Comparison of ENCODE assay signal across 13 mouse cellular contexts in the genomic region with DNA sequence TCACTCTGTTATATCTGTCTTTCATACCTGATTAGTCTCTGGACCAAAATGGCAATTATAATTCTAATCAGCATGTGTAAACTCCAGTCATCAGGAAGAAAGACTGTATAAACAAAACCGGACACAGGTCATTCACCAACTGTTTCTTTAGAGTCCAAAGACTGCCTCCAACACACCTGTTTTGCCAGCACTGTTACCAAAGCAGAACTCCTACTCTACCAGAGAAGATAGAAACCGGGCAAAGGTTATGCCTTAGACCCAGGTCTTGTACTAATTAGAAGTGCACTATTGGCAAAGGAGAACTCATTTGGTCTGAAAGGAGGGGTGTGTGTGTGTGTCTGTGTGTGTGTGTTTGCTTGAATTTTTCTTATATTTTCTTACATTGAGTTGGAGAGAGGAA.
"Had no signal": no experiment of that assay in that cellular context is flagged by ENCODE, and none has a peak within 500 bp of the region (broad histone marks: within the 10 kb centered on the region; RNA-seq: fewer than 3 reads in every experiment).

No protein-coding gene starts in this region.

- H3K9me3 ChIP-seq: hindbrain, embryonic 15.5 days; limb, embryonic 12.5 days; lung, embryonic 15.5 days; megakaryocyte, embryonic 14.5 days; midbrain, embryonic 15.5 days; neural tube, embryonic 12.5 days had no signal

- ATAC-seq: midbrain, embryonic 15.5 days had no signal

- H3K27me3 ChIP-seq: hindbrain, embryonic 15.5 days; limb, embryonic 12.5 days; lung, embryonic 15.5 days; megakaryocyte, embryonic 14.5 days; midbrain, embryonic 15.5 days; neural tube, embryonic 12.5 days had no signal

- H3K4me1 ChIP-seq: hindbrain, embryonic 15.5 days; midbrain, embryonic 15.5 days; neural tube, embryonic 12.5 days had no signal

- H3K4me3 ChIP-seq: hindbrain, embryonic 15.5 days; limb, embryonic 12.5 days; lung, embryonic 15.5 days; megakaryocyte, embryonic 14.5 days; midbrain, embryonic 15.5 days; neural tube, embryonic 12.5 days had no signal

- H3K36me3 ChIP-seq: hindbrain, embryonic 15.5 days; limb, embryonic 12.5 days; lung, embryonic 15.5 days; midbrain, embryonic 15.5 days had no signal

- H3K9ac ChIP-seq: hindbrain, embryonic 15.5 days; limb, embryonic 12.5 days; lung, embryonic 15.5 days; midbrain, embryonic 15.5 days; neural tube, embryonic 12.5 days had no signal

- H3K4me2 ChIP-seq: hindbrain, embryonic 15.5 days; limb, embryonic 12.5 days; lung, embryonic 15.5 days; midbrain, embryonic 11.5 days; midbrain, embryonic 15.5 days; neural tube, embryonic 12.5 days had no signal

- H3K27ac ChIP-seq: hindbrain, embryonic 15.5 days; limb, embryonic 12.5 days; lung, embryonic 15.5 days; macrophage; midbrain, embryonic 15.5 days; neural tube, embryonic 12.5 days had no signal

- DNase-seq: liver; lung, postnatal 14 days; spleen, adult 18-20 months; thymus, adult 2 months; thymus, postnatal 25 days had no signal
